ENCODE assay signal across 25 mouse cellular contexts in genomic region chr12:59199361-59199760, GRCm38 (mm10). TPM values are rescaled to one million over a fixed set of nuclear protein-coding genes. Genes with fewer than 3 reads are reported as not detected.
A peak's percentile ranks its signal among the peaks of the same experiment; 100 is the strongest.
DNase-seq lines count a peak whose midpoint lies in the region; ATAC-seq and TF ChIP-seq lines count a peak whose summit lies in the region.
"Had no signal": no experiment of that assay in that cellular context is flagged by ENCODE, and none has a peak within 500 bp of the region (broad histone marks: within the 10 kb centered on the region; RNA-seq: fewer than 3 reads in every experiment).

No protein-coding gene starts in this region.

- no peak overlapping the region for H3K4me2 ChIP-seq in intestine, embryonic 15.5 days (replicated peaks)
- no peak overlapping the region for H3K4me2 ChIP-seq in intestine, postnatal 0 days (replicated peaks; ENCODE audit: low read depth)
- H3K4me2 ChIP-seq in intestine, embryonic 16.5 days (ENCODE audit: low read depth, low read length): no peak overlapping the region
- H3K4me2 ChIP-seq: embryonic facial prominence, embryonic 13.5 days; forebrain, embryonic 12.5 days; forebrain, embryonic 15.5 days; heart, embryonic 13.5 days; hindbrain, embryonic 12.5 days; hindbrain, embryonic 15.5 days had no signal

- H3K4me1 ChIP-seq in intestine, embryonic 15.5 days (replicated peaks): no peaks in the 10 kb centered on the region
- H3K4me1 ChIP-seq in intestine, postnatal 0 days (replicated peaks; ENCODE audit: control insufficient read depth, insufficient read depth, low read length): no peaks in the 10 kb centered on the region
- peaks cover 5 to 8% of the 10 kb centered on the region in 2 experiments for H3K4me1 ChIP-seq in MEL (ENCODE audit: control insufficient read depth in 1 of 2, insufficient read depth in 2 of 2, low read length in 2 of 2)
- H3K4me1 ChIP-seq in intestine, embryonic 16.5 days (ENCODE audit: control insufficient read depth, insufficient read depth, low read length): no peaks in the 10 kb centered on the region
- no peaks in the 10 kb centered on the region for H3K4me1 ChIP-seq in midbrain, embryonic 10.5 days
- H3K4me1 ChIP-seq: embryonic facial prominence, embryonic 10.5 days; embryonic facial prominence, embryonic 13.5 days; forebrain, embryonic 12.5 days; forebrain, embryonic 15.5 days; hindbrain, embryonic 12.5 days; hindbrain, embryonic 15.5 days had no signal

- H3K4me3 ChIP-seq in intestine, embryonic 15.5 days (replicated peaks): no peak overlapping the region
- no peak overlapping the region for H3K4me3 ChIP-seq in intestine, postnatal 0 days (ENCODE audit: low read depth, low read length)
- no peak overlapping the region for H3K4me3 ChIP-seq in MEL (ENCODE audit: control insufficient read depth in 1 of 2, insufficient read depth in 1 of 2, low read depth in 2 of 2, low read length in 2 of 2)
- H3K4me3 ChIP-seq in intestine, embryonic 16.5 days (ENCODE audit: low read length): no peak overlapping the region
- no peak overlapping the region for H3K4me3 ChIP-seq in midbrain, embryonic 10.5 days
- H3K4me3 ChIP-seq: embryonic facial prominence, embryonic 10.5 days; embryonic facial prominence, embryonic 13.5 days; erythroblast, embryonic 14.5 days; forebrain, embryonic 12.5 days; forebrain, embryonic 15.5 days; heart, adult 2 months; heart, embryonic 10.5 days; heart, embryonic 13.5 days; hindbrain, embryonic 12.5 days; hindbrain, embryonic 15.5 days had no signal

- no peaks in the 10 kb centered on the region for H3K9me3 ChIP-seq in intestine, embryonic 15.5 days
- H3K9me3 ChIP-seq in intestine, postnatal 0 days (ENCODE audit: control insufficient read depth): no peaks in the 10 kb centered on the region
- H3K9me3 ChIP-seq in MEL (replicated peaks; ENCODE audit: insufficient read depth, low read length): no peaks in the 10 kb centered on the region
- no peaks in the 10 kb centered on the region for H3K9me3 ChIP-seq in intestine, embryonic 16.5 days (ENCODE audit: control insufficient read depth, low read length)
- H3K9me3 ChIP-seq in midbrain, embryonic 10.5 days (replicated peaks): no peaks in the 10 kb centered on the region
- H3K9me3 ChIP-seq: embryonic facial prominence, embryonic 10.5 days; embryonic facial prominence, embryonic 13.5 days; forebrain, embryonic 12.5 days; forebrain, embryonic 15.5 days; G1E; heart, embryonic 10.5 days; heart, embryonic 13.5 days; hindbrain, embryonic 12.5 days; hindbrain, embryonic 15.5 days had no signal

- TF ChIP-seq RAD21 in MEL (IDR thresholded peaks at IDR 0.05; ENCODE audit: low read depth, low read length): no peak

- peak; percentile 19 for DNase-seq in ES-CJ7 (ENCODE audit: low read depth, low spot score)
- DNase-seq in MEL (ENCODE audit: low read depth, low spot score): peak; percentile 4
- no peak for DNase-seq in kidney, adult 9 months
- no peak for DNase-seq in midbrain, embryonic 10.5 days (ENCODE audit: low spot score)
- DNase-seq: adrenal gland, postnatal 14 days; cerebellum, adult 11-12 months; cerebellum, adult 8-10 months; cerebellum, postnatal 10 days; cerebellum, postnatal 36 days; embryo, embryonic 11 days; gastrocnemius, postnatal 25 days; heart, adult 2 months had no signal

- H3K79me2 ChIP-seq in MEL (ENCODE audit: control insufficient read depth, insufficient read depth, low read length, poor library complexity): no peaks in the 10 kb centered on the region

- H3K27me3 ChIP-seq in intestine, embryonic 15.5 days (replicated peaks): no peaks in the 10 kb centered on the region
- H3K27me3 ChIP-seq in intestine, postnatal 0 days (replicated peaks; ENCODE audit: control insufficient read depth, insufficient read depth, low read length): no peaks in the 10 kb centered on the region
- no peaks in the 10 kb centered on the region for H3K27me3 ChIP-seq in MEL (ENCODE audit: control insufficient read depth in 1 of 2, insufficient read depth in 2 of 2, low read length in 2 of 2)
- H3K27me3 ChIP-seq in intestine, embryonic 16.5 days (replicated peaks; ENCODE audit: control insufficient read depth, insufficient read depth, low read length): no peaks in the 10 kb centered on the region
- H3K27me3 ChIP-seq in midbrain, embryonic 10.5 days (ENCODE audit: low read depth, poor library complexity, severe bottlenecking): no peaks in the 10 kb centered on the region
- H3K27me3 ChIP-seq: embryonic facial prominence, embryonic 13.5 days; forebrain, embryonic 12.5 days; forebrain, embryonic 15.5 days; heart, embryonic 13.5 days; hindbrain, embryonic 12.5 days; hindbrain, embryonic 15.5 days had no signal

- TF ChIP-seq POLR2A in MEL (IDR thresholded peaks at IDR 0.05; ENCODE audit: control insufficient read depth in 1 of 2, insufficient read depth in 1 of 2, low read depth in 1 of 2, low read length in 2 of 2, poor library complexity in 1 of 2): no peak

- peak; percentile 32; the same call in 1 of the 2 replicates for ATAC-seq in intestine, embryonic 15.5 days
- ATAC-seq in intestine, postnatal 0 days: no peak
- 0 out of 2 replicates have a peak, but pooled peaks have one; percentile 17 for ATAC-seq in intestine, embryonic 16.5 days
- ATAC-seq: forebrain, embryonic 15.5 days had no signal

- 95% methylated on average over 2 of the region's 2 CpGs for WGBS in intestine, embryonic 15.5 days
- 93% methylated on average over 2 of the region's 2 CpGs for WGBS in intestine, postnatal 0 days
- WGBS in intestine, embryonic 16.5 days: 91% methylated on average over 2 of the region's 2 CpGs
- WGBS in midbrain, embryonic 10.5 days: 94% methylated on average over 2 of the region's 2 CpGs

- no peak for TF ChIP-seq CTCF in intestine, postnatal 0 days (IDR thresholded peaks at IDR 0.05; ENCODE audit: low read depth)
- no peak for TF ChIP-seq CTCF in MEL (IDR thresholded peaks at IDR 0.05 in 2 of 3, conservative IDR thresholded peaks at IDR 0.05 in 1 of 3; ENCODE audit: control insufficient read depth in 1 of 3, insufficient read depth in 1 of 3, low read depth in 2 of 3, low read length in 3 of 3, poor library complexity in 1 of 3, severe bottlenecking in 1 of 3)

- 0 out of 2 replicates have a peak, but pooled peaks cover 7% of the 10 kb centered on the region for H3K36me3 ChIP-seq in intestine, embryonic 15.5 days
- H3K36me3 ChIP-seq in intestine, postnatal 0 days (ENCODE audit: control insufficient read depth, insufficient read depth): peaks cover 20% of the 10 kb centered on the region
- H3K36me3 ChIP-seq in MEL (ENCODE audit: control insufficient read depth in 1 of 2, insufficient read depth in 2 of 2, low read length in 2 of 2): peaks cover 13 to 17% of the 10 kb centered on the region in 2 experiments
- no peaks in the 10 kb centered on the region; the same call in 1 of the 2 replicates for H3K36me3 ChIP-seq in intestine, embryonic 16.5 days (ENCODE audit: control insufficient read depth, insufficient read depth, low read length)
- H3K36me3 ChIP-seq in midbrain, embryonic 10.5 days: peaks cover 66% of the 10 kb centered on the region

- no peak overlapping the region for H3K27ac ChIP-seq in intestine, embryonic 15.5 days
- H3K27ac ChIP-seq in intestine, postnatal 0 days (ENCODE audit: low read depth, low read length): no peak overlapping the region
- no peak overlapping the region for H3K27ac ChIP-seq in MEL (ENCODE audit: control insufficient read depth, low read depth, low read length)
- H3K27ac ChIP-seq in intestine, embryonic 16.5 days (ENCODE audit: low read length): no peak overlapping the region
- no peak overlapping the region for H3K27ac ChIP-seq in midbrain, embryonic 10.5 days (replicated peaks)
- H3K27ac ChIP-seq: embryonic facial prominence, embryonic 10.5 days; embryonic facial prominence, embryonic 13.5 days; forebrain, embryonic 12.5 days; forebrain, embryonic 15.5 days; heart, adult 2 months; heart, embryonic 10.5 days; heart, embryonic 13.5 days; hindbrain, embryonic 12.5 days; hindbrain, embryonic 15.5 days had no signal

- no peak for TF ChIP-seq EP300 in MEL (IDR thresholded peaks at IDR 0.05; ENCODE audit: low read depth in 1 of 2, low read length in 2 of 2)

- no peak overlapping the region for H3K9ac ChIP-seq in intestine, embryonic 15.5 days
- no peak overlapping the region for H3K9ac ChIP-seq in intestine, postnatal 0 days (ENCODE audit: low read depth, low read length)
- no peak overlapping the region for H3K9ac ChIP-seq in MEL (ENCODE audit: control insufficient read depth, low read depth, low read length, poor library complexity, severe bottlenecking)
- H3K9ac ChIP-seq in intestine, embryonic 16.5 days (ENCODE audit: low read depth, low read length): no peak overlapping the region
- H3K9ac ChIP-seq: embryonic facial prominence, embryonic 13.5 days; forebrain, embryonic 12.5 days; forebrain, embryonic 15.5 days; heart, embryonic 13.5 days; hindbrain, embryonic 12.5 days; hindbrain, embryonic 15.5 days had no signal

TF ChIP-seq in MEL, 35 proteins besides CTCF, POLR2A, EP300 and RAD21:
- TF ChIP-seq USF1 (IDR thresholded peaks at IDR 0.05; ENCODE audit: low read depth, low read length) (no peak), GABPA (IDR thresholded peaks at IDR 0.05; ENCODE audit: low read depth, low read length) (no peak), CHD2 (IDR thresholded peaks at IDR 0.05; ENCODE audit: low read length) (no peak), HCFC1 (IDR thresholded peaks at IDR 0.05; ENCODE audit: low read depth, low read length) (no peak), ZMIZ1 (IDR thresholded peaks at IDR 0.05; ENCODE audit: low read depth, low read length) (no peak)

RNA-seq across cellular contexts. Expression of gene Fbxo33, which starts 20.2 kb away (rescaled TPM):
- polyA plus RNA-seq in intestine, embryonic 15.5 days (2015; fragmentation: Nextera tagmentation; extraction: Ambion mirVana): 8.9 TPM in 2 replicates
- polyA plus RNA-seq in intestine, postnatal 0 days (2015; fragmentation: Nextera tagmentation; extraction: Ambion mirVana): 9.5 and 10.1 TPM in 2 replicates
- 35.3 and 40.0 TPM in 2 replicates for total RNA-seq in MEL (2012; rRNA removed)
- polyA plus RNA-seq in MEL (2012; ENCODE audit: insufficient read depth in 1 of 2, insufficient read length in 2 of 2, low read depth in 1 of 2, low replicate concordance in 2 of 2, missing spikeins in 1 of 2): 10 to 100 TPM in 1 of 2 experiments, not detected in 1; 20.8 TPM
- 3.5 and 3.9 TPM in 2 replicates for polyA plus RNA-seq in intestine, embryonic 16.5 days (2015; fragmentation: Nextera tagmentation; extraction: Ambion mirVana)
- 5.4 and 6.4 TPM in 2 replicates for polyA plus RNA-seq in midbrain, embryonic 10.5 days (2016; fragmentation: Nextera tagmentation; extraction: Ambion mirVana)

Comparison
In these comparisons a context has a peak if more than half of its experiments do, and no peak if none do; other contexts are left out.
1. DNase-seq: peak in ES-CJ7 (single experiment) and MEL (single experiment); none in kidney, adult 9 months (single experiment) and midbrain, embryonic 10.5 days (single experiment).